Mouse (Mus musculus): Measurements from ENCODE around the gene Endod1. TPM values are rescaled to one million over a fixed set of nuclear protein-coding genes. Genes with fewer than 3 reads are reported as not detected.
"Not testable (repeated sequence)": the region's sequence is repeated elsewhere in the genome, so short reads cannot be mapped to it uniquely, and the experiment has no call there.

Gene Endod1
- polyA plus RNA-seq, 1 experiment from 2014 or later = 36.7 TPM

GRCm38 (mm10) chr9:14350787-14351186 is 30.5 kb downstream of the Endod1 start:
- ATAC-seq = no peak
- Histone ChIP-seq H3K4me2 (ENCODE audit: low read length) (no peak overlapping the region), H3K4me3 (ENCODE audit: low read depth, low read length) (no peak overlapping the region), H3K9me3 (replicated peaks; ENCODE audit: control insufficient read depth, low read length, poor library complexity, severe bottlenecking) (no peaks in the 10 kb centered on the region), H3K4me1 (ENCODE audit: control insufficient read depth, insufficient read depth, low read length) (no peaks in the 10 kb centered on the region), H3K27me3 (ENCODE audit: control insufficient read depth, insufficient read depth, low read depth, low read length) (no peaks in the 10 kb centered on the region), H3K27ac (ENCODE audit: low read length) (no peak overlapping the region), H3K9ac (ENCODE audit: low read depth, low read length) (no peak overlapping the region), H3K36me3 (ENCODE audit: control insufficient read depth, insufficient read depth, low read length) (no peaks in the 10 kb centered on the region)
- 89% methylated on average over 2 of the region's 2 CpGs for WGBS

DNA sequence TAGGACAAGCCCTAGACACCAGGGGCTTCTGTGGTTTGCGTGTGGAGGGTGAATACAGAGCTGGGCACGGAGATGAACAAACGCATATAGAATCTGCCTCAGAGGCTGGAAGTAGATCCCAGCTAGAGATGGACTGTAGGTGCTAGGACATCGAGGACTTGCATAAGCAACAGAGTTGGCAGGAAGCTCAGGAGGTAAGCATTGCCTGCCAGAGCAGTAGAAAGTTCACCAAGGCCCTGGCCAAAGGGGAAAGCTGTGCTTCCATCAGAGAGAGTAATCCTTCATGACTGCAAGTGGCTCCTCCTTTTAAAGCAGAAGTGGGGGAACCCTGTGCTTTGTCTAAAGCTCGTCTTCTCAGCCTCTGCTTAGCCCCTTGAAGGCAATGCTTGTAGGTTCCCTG is 31.9 kb downstream of the Endod1 start:
- WGBS = 86% methylated on average over 5 of the region's 5 CpGs
- Histone ChIP-seq H3K4me1 (ENCODE audit: control insufficient read depth, insufficient read depth, low read length) (no peaks in the 10 kb centered on the region), H3K4me3 (ENCODE audit: low read depth, low read length) (no peak overlapping the region), H3K9ac (ENCODE audit: low read depth, low read length) (no peak overlapping the region), H3K4me2 (ENCODE audit: low read length) (no peak overlapping the region), H3K27ac (ENCODE audit: low read length) (no peak overlapping the region), H3K36me3 (ENCODE audit: control insufficient read depth, insufficient read depth, low read length) (no peaks in the 10 kb centered on the region), H3K9me3 (replicated peaks; ENCODE audit: control insufficient read depth, low read length, poor library complexity, severe bottlenecking) (no peaks in the 10 kb centered on the region), H3K27me3 (ENCODE audit: control insufficient read depth, insufficient read depth, low read depth, low read length) (no peaks in the 10 kb centered on the region)
- no peak for ATAC-seq

DNA sequence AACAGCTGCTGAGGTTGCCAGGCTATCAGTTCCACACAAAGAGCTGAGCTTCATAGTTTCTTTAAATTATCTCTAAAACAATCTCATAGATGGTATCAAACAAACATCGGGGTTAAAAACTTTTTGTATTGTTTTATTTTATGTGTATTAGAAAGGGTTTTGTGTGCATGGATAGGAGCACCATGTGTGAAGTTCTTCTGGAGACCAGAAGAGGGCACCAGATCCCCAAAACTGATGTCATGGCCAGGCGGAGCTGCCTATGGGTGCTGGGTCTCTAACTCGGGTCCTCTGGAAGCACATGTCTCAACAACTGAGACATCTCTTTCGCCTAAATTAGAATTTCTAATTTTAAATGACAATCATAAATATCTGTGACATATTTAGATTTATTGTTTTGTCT is 32.9 kb downstream of the Endod1 start:
- WGBS = 53% methylated on average over 4 of the region's 4 CpGs
- Histone ChIP-seq H3K4me2 (ENCODE audit: low read length) (no peak overlapping the region), H3K4me3 (ENCODE audit: low read depth, low read length) (no peak overlapping the region), H3K36me3 (ENCODE audit: control insufficient read depth, insufficient read depth, low read length) (no peaks in the 10 kb centered on the region), H3K27me3 (ENCODE audit: control insufficient read depth, insufficient read depth, low read depth, low read length) (no peaks in the 10 kb centered on the region), H3K27ac (ENCODE audit: low read length) (no peak overlapping the region), H3K9me3 (replicated peaks; ENCODE audit: control insufficient read depth, low read length, poor library complexity, severe bottlenecking) (no peaks in the 10 kb centered on the region), H3K9ac (ENCODE audit: low read depth, low read length) (no peak overlapping the region), H3K4me1 (ENCODE audit: control insufficient read depth, insufficient read depth, low read length) (no peaks in the 10 kb centered on the region)
- no peak for ATAC-seq

- H3K4me2 ChIP-seq (ENCODE audit: low read length); H3K9me3 ChIP-seq (replicated peaks; ENCODE audit: control insufficient read depth, low read length, poor library complexity, severe bottlenecking); H3K36me3 ChIP-seq (ENCODE audit: control insufficient read depth, insufficient read depth, low read length); ATAC-seq; H3K27ac ChIP-seq (ENCODE audit: low read length); H3K4me1 ChIP-seq (ENCODE audit: control insufficient read depth, insufficient read depth, low read length); H3K9ac ChIP-seq (ENCODE audit: low read depth, low read length); H3K27me3 ChIP-seq (ENCODE audit: control insufficient read depth, insufficient read depth, low read depth, low read length); H3K4me3 ChIP-seq (ENCODE audit: low read depth, low read length): not testable (repeated sequence)
- 87% methylated on average over 4 of the region's 4 CpGs for WGBS
These were observed 35.4 kb downstream of the Endod1 start for GRCm38 (mm10) chr9:14345866-14346265.

DNA sequence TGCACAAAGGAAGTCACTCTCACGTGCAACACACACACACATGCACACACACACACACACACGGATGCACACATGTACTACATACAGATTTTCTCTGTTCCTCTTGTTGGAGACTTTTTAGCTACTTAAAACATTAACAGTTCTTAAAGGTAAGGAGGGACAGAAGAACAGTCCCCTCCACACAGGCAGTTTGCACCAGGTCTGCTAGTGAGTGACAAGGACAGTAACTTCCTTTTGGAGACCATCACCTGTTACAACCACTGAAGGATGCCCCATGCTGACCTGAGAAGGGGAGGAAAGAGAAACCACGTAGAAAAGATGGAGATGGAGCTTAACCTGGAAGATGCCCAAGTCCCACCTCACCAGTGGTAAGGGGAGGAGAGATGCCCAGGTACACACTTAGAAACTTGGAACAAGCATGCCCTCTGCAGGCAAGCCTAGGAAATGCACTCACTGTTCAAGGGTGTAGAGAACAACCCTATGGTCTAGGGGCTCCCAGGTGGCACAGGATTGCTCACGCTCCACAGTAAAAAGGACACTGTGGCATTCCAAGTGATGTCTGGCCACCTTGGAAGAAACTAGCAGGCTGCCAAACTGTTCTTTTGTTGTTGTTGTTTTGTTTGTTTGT is 39.2 kb downstream of the Endod1 start:
- no peaks in the 10 kb centered on the region for H3K27me3 ChIP-seq (ENCODE audit: control insufficient read depth, insufficient read depth, low read depth, low read length)
- H3K9me3 ChIP-seq (replicated peaks; ENCODE audit: control insufficient read depth, low read length, poor library complexity, severe bottlenecking) = no peaks in the 10 kb centered on the region
- ATAC-seq = peak; percentile 91
- no peak overlapping the region for H3K4me3 ChIP-seq (ENCODE audit: low read depth, low read length)
- H3K36me3 ChIP-seq (ENCODE audit: control insufficient read depth, insufficient read depth, low read length) = no peaks in the 10 kb centered on the region
- H3K4me1 ChIP-seq (ENCODE audit: control insufficient read depth, insufficient read depth, low read length) = no peaks in the 10 kb centered on the region
- H3K27ac ChIP-seq (ENCODE audit: low read length) = no peak overlapping the region
- 53% methylated on average over 4 of the region's 4 CpGs for WGBS
- no peak overlapping the region for H3K9ac ChIP-seq (ENCODE audit: low read depth, low read length)
- H3K4me2 ChIP-seq (ENCODE audit: low read length) = no peak overlapping the region

- H3K4me3 ChIP-seq (ENCODE audit: low read depth, low read length) = no peak overlapping the region
- H3K27me3 ChIP-seq (ENCODE audit: control insufficient read depth, insufficient read depth, low read depth, low read length) = no peaks in the 10 kb centered on the region
- no peak overlapping the region for H3K27ac ChIP-seq (ENCODE audit: low read length)
- no peaks in the 10 kb centered on the region; the same call in 1 of the 2 replicates for H3K36me3 ChIP-seq (ENCODE audit: control insufficient read depth, insufficient read depth, low read length)
- ATAC-seq = no peak
- no peaks in the 10 kb centered on the region for H3K4me1 ChIP-seq (ENCODE audit: control insufficient read depth, insufficient read depth, low read length)
- H3K4me2 ChIP-seq (ENCODE audit: low read length) = no peak overlapping the region
- no peak overlapping the region for H3K9ac ChIP-seq (ENCODE audit: low read depth, low read length)
- no peaks in the 10 kb centered on the region for H3K9me3 ChIP-seq (replicated peaks; ENCODE audit: control insufficient read depth, low read length, poor library complexity, severe bottlenecking)
- 66% methylated on average over 3 of the region's 3 CpGs for WGBS
These were observed 42.6 kb downstream of the Endod1 start for GRCm38 (mm10) chr9:14338701-14339100.

- no peak for ATAC-seq
These were observed 44.4 kb downstream of the Endod1 start for GRCm38 (mm10) chr9:14336901-14337300.

GRCm38 (mm10) chr9:14335829-14336228 is 45.5 kb downstream of the Endod1 start:
- Histone ChIP-seq H3K36me3 (ENCODE audit: control insufficient read depth, insufficient read depth, low read length) (no peaks in the 10 kb centered on the region; the same call in 1 of the 2 replicates), H3K4me2 (ENCODE audit: low read length) (no peak overlapping the region), H3K27ac (ENCODE audit: low read length) (no peak overlapping the region), H3K4me3 (ENCODE audit: low read depth, low read length) (no peak overlapping the region), H3K4me1 (ENCODE audit: control insufficient read depth, insufficient read depth, low read length) (no peaks in the 10 kb centered on the region), H3K9ac (ENCODE audit: low read depth, low read length) (no peak overlapping the region), H3K9me3 (replicated peaks; ENCODE audit: control insufficient read depth, low read length, poor library complexity, severe bottlenecking) (no peaks in the 10 kb centered on the region), H3K27me3 (ENCODE audit: control insufficient read depth, insufficient read depth, low read depth, low read length) (no peaks in the 10 kb centered on the region)
- 82% methylated on average over 4 of the region's 4 CpGs for WGBS
- no peak for ATAC-seq

More at GRCm38 (mm10) chr9:14336901-14337300, 44.4 kb downstream of the Endod1 start:
- Histone ChIP-seq H3K36me3 (ENCODE audit: control insufficient read depth, insufficient read depth, low read length) (no peaks in the 10 kb centered on the region; the same call in 1 of the 2 replicates), H3K9me3 (replicated peaks; ENCODE audit: control insufficient read depth, low read length, poor library complexity, severe bottlenecking) (no peaks in the 10 kb centered on the region), H3K4me3 (ENCODE audit: low read depth, low read length) (no peak overlapping the region), H3K4me2 (ENCODE audit: low read length) (no peak overlapping the region), H3K4me1 (ENCODE audit: control insufficient read depth, insufficient read depth, low read length) (no peaks in the 10 kb centered on the region), H3K27ac (ENCODE audit: low read length) (no peak overlapping the region), H3K9ac (ENCODE audit: low read depth, low read length) (no peak overlapping the region), H3K27me3 (ENCODE audit: control insufficient read depth, insufficient read depth, low read depth, low read length) (no peaks in the 10 kb centered on the region)
- WGBS = 89% methylated on average over 3 of the region's 3 CpGs

GRCm38 (mm10) chr9:14316618-14317017 is 64.7 kb downstream of the Endod1 start:
- 100% methylated on average over 1 of the region's 1 CpGs for WGBS
- H3K36me3 ChIP-seq (ENCODE audit: control insufficient read depth, insufficient read depth, low read length) = peaks cover 24% of the 10 kb centered on the region
- no peak overlapping the region for H3K4me2 ChIP-seq (ENCODE audit: low read length)
- H3K9me3 ChIP-seq (replicated peaks; ENCODE audit: control insufficient read depth, low read length, poor library complexity, severe bottlenecking) = no peaks in the 10 kb centered on the region
- H3K4me1 ChIP-seq (ENCODE audit: control insufficient read depth, insufficient read depth, low read length) = no peaks in the 10 kb centered on the region
- H3K27ac ChIP-seq (ENCODE audit: low read length) = no peak overlapping the region
- no peaks in the 10 kb centered on the region for H3K27me3 ChIP-seq (ENCODE audit: control insufficient read depth, insufficient read depth, low read depth, low read length)
- H3K4me3 ChIP-seq (ENCODE audit: low read depth, low read length) = no peak overlapping the region
- no peak overlapping the region for H3K9ac ChIP-seq (ENCODE audit: low read depth, low read length)
- ATAC-seq = no peak
